Mouse (Mus musculus): Measurements from ENCODE around the gene Btbd1. TPM values are rescaled to one million over a fixed set of nuclear protein-coding genes. Genes with fewer than 3 reads are reported as not detected.
A peak's percentile ranks its signal among the peaks of the same experiment; 100 is the strongest.

Gene Btbd1
- polyA plus RNA-seq, 1 experiment from 2014 or later: 134 TPM

- Histone ChIP-seq H3K9ac (replicated peaks; ENCODE audit: low read length) (no peak overlapping the region), H3K27ac (replicated peaks; ENCODE audit: low read depth, low read length) (no peak overlapping the region), H3K27me3 (ENCODE audit: control insufficient read depth, insufficient read depth, low read length) (no peaks in the 10 kb centered on the region), H3K4me1 (ENCODE audit: control insufficient read depth, insufficient read depth, low read length) (no peaks in the 10 kb centered on the region), H3K4me3 (replicated peaks; ENCODE audit: low read depth, low read length) (no peak overlapping the region), H3K9me3 (ENCODE audit: control insufficient read depth, low read length) (no peaks in the 10 kb centered on the region), H3K36me3 (ENCODE audit: control insufficient read depth, insufficient read depth, low read length) (no peaks in the 10 kb centered on the region), H3K4me2 (ENCODE audit: low read length) (no peak overlapping the region)
- DNase-seq (no peak), ATAC-seq (ENCODE audit: low FRiP score, low TSS enrichment) (no peak)
- WGBS: 93% methylated on average over 5 of the region's 5 CpGs
Measured at GRCm38 (mm10) chr7:81835430-81835829, 6.2 kb upstream of the Btbd1 start.

- Histone ChIP-seq H3K4me3 (replicated peaks; ENCODE audit: low read depth, low read length) (no peak overlapping the region), H3K4me2 (ENCODE audit: low read length) (no peak overlapping the region), H3K27me3 (ENCODE audit: control insufficient read depth, insufficient read depth, low read length) (no peaks in the 10 kb centered on the region), H3K4me1 (ENCODE audit: control insufficient read depth, insufficient read depth, low read length) (no peaks in the 10 kb centered on the region), H3K27ac (replicated peaks; ENCODE audit: low read depth, low read length) (no peak overlapping the region), H3K36me3 (ENCODE audit: control insufficient read depth, insufficient read depth, low read length) (no peaks in the 10 kb centered on the region), H3K9ac (replicated peaks; ENCODE audit: low read length) (no peak overlapping the region), H3K9me3 (ENCODE audit: control insufficient read depth, low read length) (no peaks in the 10 kb centered on the region)
- no peak for DNase-seq
- no peak for ATAC-seq (ENCODE audit: low FRiP score, low TSS enrichment)
Measured at GRCm38 (mm10) chr7:81834847-81835246, 5.6 kb upstream of the Btbd1 start.

GRCm38 (mm10) chr7:81828681-81829378 is 401 bp downstream of the Btbd1 start:
- H3K27ac ChIP-seq (replicated peaks; ENCODE audit: low read depth, low read length): peak overlapping the region; percentile 97
- peak overlapping the region; percentile 78 for H3K4me3 ChIP-seq (replicated peaks; ENCODE audit: low read depth, low read length)
- DNase-seq (peak; percentile 65), ATAC-seq (ENCODE audit: low FRiP score, low TSS enrichment) (peak; percentile 80)
- peak overlapping the region; percentile 84 for H3K9ac ChIP-seq (replicated peaks; ENCODE audit: low read length)
- peaks cover 34% of the 10 kb centered on the region for H3K4me1 ChIP-seq (ENCODE audit: control insufficient read depth, insufficient read depth, low read length)
- H3K9me3 ChIP-seq (ENCODE audit: control insufficient read depth, low read length): no peaks in the 10 kb centered on the region
- H3K4me2 ChIP-seq (ENCODE audit: low read length): peak overlapping the region; percentile 73
- no peaks in the 10 kb centered on the region for H3K36me3 ChIP-seq (ENCODE audit: control insufficient read depth, insufficient read depth, low read length)
- no peaks in the 10 kb centered on the region for H3K27me3 ChIP-seq (ENCODE audit: control insufficient read depth, insufficient read depth, low read length)
- WGBS: under 1% methylated on average over 86 of the region's 91 CpGs

- peak overlapping the region; percentile 73 for H3K4me2 ChIP-seq (ENCODE audit: low read length)
- peak overlapping the region; percentile 97 for H3K27ac ChIP-seq (replicated peaks; ENCODE audit: low read depth, low read length)
- no peak for DNase-seq
- peaks cover 34% of the 10 kb centered on the region for H3K4me1 ChIP-seq (ENCODE audit: control insufficient read depth, insufficient read depth, low read length)
- no peaks in the 10 kb centered on the region for H3K36me3 ChIP-seq (ENCODE audit: control insufficient read depth, insufficient read depth, low read length)
- peak overlapping the region; percentile 78 for H3K4me3 ChIP-seq (replicated peaks; ENCODE audit: low read depth, low read length)
- 26% methylated on average over 17 of the region's 17 CpGs for WGBS
- no peaks in the 10 kb centered on the region for H3K27me3 ChIP-seq (ENCODE audit: control insufficient read depth, insufficient read depth, low read length)
- peak; percentile 14; the same call in 1 of the 2 replicates for ATAC-seq (ENCODE audit: low FRiP score, low TSS enrichment)
- no peaks in the 10 kb centered on the region for H3K9me3 ChIP-seq (ENCODE audit: control insufficient read depth, low read length)
- peak overlapping the region; percentile 84 for H3K9ac ChIP-seq (replicated peaks; ENCODE audit: low read length)
Measured at GRCm38 (mm10) chr7:81827806-81828667, 1.2 kb downstream of the Btbd1 start.

- Histone ChIP-seq H3K9ac (replicated peaks; ENCODE audit: low read length) (no peak overlapping the region), H3K4me2 (ENCODE audit: low read length) (peak overlapping the region; percentile 26; the same call in 1 of the 2 replicates), H3K27me3 (ENCODE audit: control insufficient read depth, insufficient read depth, low read length) (no peaks in the 10 kb centered on the region), H3K27ac (replicated peaks; ENCODE audit: low read depth, low read length) (no peak overlapping the region), H3K9me3 (ENCODE audit: control insufficient read depth, low read length) (no peaks in the 10 kb centered on the region), H3K4me1 (ENCODE audit: control insufficient read depth, insufficient read depth, low read length) (peaks cover 34% of the 10 kb centered on the region), H3K4me3 (replicated peaks; ENCODE audit: low read depth, low read length) (no peak overlapping the region), H3K36me3 (ENCODE audit: control insufficient read depth, insufficient read depth, low read length) (no peaks in the 10 kb centered on the region)
- DNase-seq: peak; percentile 16
- no peak for ATAC-seq (ENCODE audit: low FRiP score, low TSS enrichment)
- WGBS: 49% methylated on average over 3 of the region's 3 CpGs
Measured at GRCm38 (mm10) chr7:81825381-81825780, 3.9 kb downstream of the Btbd1 start.

GRCm38 (mm10) chr7:81824906-81825305 is 4.3 kb downstream of the Btbd1 start:
- 83% methylated on average over 3 of the region's 3 CpGs for WGBS
- DNase-seq (no peak), ATAC-seq (ENCODE audit: low FRiP score, low TSS enrichment) (no peak)
- Histone ChIP-seq H3K27ac (replicated peaks; ENCODE audit: low read depth, low read length) (no peak overlapping the region), H3K4me1 (ENCODE audit: control insufficient read depth, insufficient read depth, low read length) (peaks cover 34% of the 10 kb centered on the region), H3K9me3 (ENCODE audit: control insufficient read depth, low read length) (no peaks in the 10 kb centered on the region), H3K9ac (replicated peaks; ENCODE audit: low read length) (no peak overlapping the region), H3K36me3 (ENCODE audit: control insufficient read depth, insufficient read depth, low read length) (no peaks in the 10 kb centered on the region), H3K27me3 (ENCODE audit: control insufficient read depth, insufficient read depth, low read length) (no peaks in the 10 kb centered on the region), H3K4me3 (replicated peaks; ENCODE audit: low read depth, low read length) (no peak overlapping the region), H3K4me2 (ENCODE audit: low read length) (peak overlapping the region; percentile 26; the same call in 1 of the 2 replicates)

GRCm38 (mm10) chr7:81806067-81806466 is 23.2 kb downstream of the Btbd1 start:
- Histone ChIP-seq H3K36me3 (ENCODE audit: control insufficient read depth, insufficient read depth, low read length) (peaks cover 9% of the 10 kb centered on the region; the same call in 1 of the 2 replicates), H3K27ac (replicated peaks; ENCODE audit: low read depth, low read length) (no peak overlapping the region), H3K4me3 (replicated peaks; ENCODE audit: low read depth, low read length) (no peak overlapping the region), H3K9me3 (ENCODE audit: control insufficient read depth, low read length) (no peaks in the 10 kb centered on the region), H3K4me2 (ENCODE audit: low read length) (no peak overlapping the region), H3K27me3 (ENCODE audit: control insufficient read depth, insufficient read depth, low read length) (no peaks in the 10 kb centered on the region), H3K9ac (replicated peaks; ENCODE audit: low read length) (no peak overlapping the region), H3K4me1 (ENCODE audit: control insufficient read depth, insufficient read depth, low read length) (peaks cover 4% of the 10 kb centered on the region; the same call in 1 of the 2 replicates)
- WGBS: 61% methylated on average over 5 of the region's 5 CpGs
- DNase-seq (peak; percentile 31), ATAC-seq (ENCODE audit: low FRiP score, low TSS enrichment) (no peak)

GRCm38 (mm10) chr7:81789095-81789757 is 40.0 kb downstream of the Btbd1 start, which contains the start of gene 3110040N11Rik:
Gene 3110040N11Rik (minus strand): TSS chr7:81789478.
- 1% methylated on average over 38 of the region's 38 CpGs for WGBS
- Histone ChIP-seq H3K4me1 (ENCODE audit: control insufficient read depth, insufficient read depth, low read length) (peaks cover 9% of the 10 kb centered on the region), H3K9me3 (ENCODE audit: control insufficient read depth, low read length) (no peaks in the 10 kb centered on the region), H3K36me3 (ENCODE audit: control insufficient read depth, insufficient read depth, low read length) (peaks cover 27% of the 10 kb centered on the region), H3K4me3 (replicated peaks; ENCODE audit: low read depth, low read length) (peak within 1 kb of the TSS; percentile 54), H3K4me2 (ENCODE audit: low read length) (peak within 1 kb of the TSS; percentile 78), H3K27me3 (ENCODE audit: control insufficient read depth, insufficient read depth, low read length) (no peaks in the 10 kb centered on the region), H3K9ac (replicated peaks; ENCODE audit: low read length) (peak within 1 kb of the TSS; percentile 79), H3K27ac (replicated peaks; ENCODE audit: low read depth, low read length) (peak within 1 kb of the TSS; percentile 99)
- DNase-seq (peak; percentile 96), ATAC-seq (ENCODE audit: low FRiP score, low TSS enrichment) (peak; percentile 93)

All from midbrain, embryonic 14.5 days (tissue).